Comparison of ENCODE assay signal across 12 mouse cellular contexts in the genomic region with DNA sequence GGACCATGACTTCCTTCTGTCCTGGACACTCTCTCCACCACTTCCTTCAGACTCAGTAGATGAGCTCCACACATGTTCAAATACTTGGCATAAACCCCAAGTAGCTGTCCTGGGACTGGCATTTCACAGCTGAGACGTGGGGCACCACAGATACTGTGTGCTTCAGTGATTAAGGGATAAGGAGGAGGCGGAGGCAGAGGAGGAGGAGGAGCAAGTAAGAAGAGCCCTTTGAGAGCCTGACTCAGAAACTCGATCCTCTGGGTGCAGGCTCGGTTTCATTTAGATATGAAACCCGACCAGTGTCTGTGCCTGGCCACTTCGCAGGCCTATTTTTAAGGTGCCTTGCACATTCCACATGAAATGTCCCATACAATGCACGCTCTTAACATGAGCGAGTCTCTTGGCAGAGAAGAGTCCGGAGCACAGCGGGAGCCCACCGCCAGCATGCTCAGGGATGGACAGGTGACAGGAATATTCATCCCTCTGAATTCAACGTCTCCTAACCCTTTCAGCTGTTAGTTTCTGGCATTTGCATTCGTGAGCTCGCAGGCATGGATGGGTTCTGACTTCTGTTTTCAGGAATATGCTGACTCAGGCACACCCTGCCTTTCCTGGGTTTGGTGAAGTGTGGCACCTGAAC.
DNase-seq lines count a peak whose midpoint lies in the region; ATAC-seq lines count a peak whose summit lies in the region.
"Had no signal": no experiment of that assay in that cellular context is flagged by ENCODE, and none has a peak within 500 bp of the region (broad histone marks: within the 10 kb centered on the region; RNA-seq: fewer than 3 reads in every experiment).

No protein-coding gene starts in this region.

- H3K4me1 ChIP-seq in forebrain, embryonic 16.5 days (replicated peaks; ENCODE audit: control insufficient read depth, insufficient read depth, low read length), result 0 out of 2 replicates have a peak, but pooled peaks cover 3% of the 10 kb centered on the region
- H3K4me1 ChIP-seq in forebrain, embryonic 15.5 days, result peaks cover 8% of the 10 kb centered on the region
- H3K4me1 ChIP-seq in embryonic facial prominence, embryonic 10.5 days, result peaks cover 25% of the 10 kb centered on the region
- H3K4me1 ChIP-seq: liver, embryonic 15.5 days had no signal

- no peak overlapping the region for H3K9ac ChIP-seq in forebrain, embryonic 16.5 days (replicated peaks; ENCODE audit: low read depth, low read length)
- no peak overlapping the region for H3K9ac ChIP-seq in forebrain, embryonic 15.5 days (replicated peaks)
- H3K9ac ChIP-seq: liver, embryonic 15.5 days; neural tube, embryonic 13.5 days had no signal

- peaks cover 4% of the 10 kb centered on the region; the same call in 1 of the 2 replicates for H3K36me3 ChIP-seq in forebrain, embryonic 16.5 days (ENCODE audit: control insufficient read depth, insufficient read depth)
- peaks cover 5% of the 10 kb centered on the region; the same call in 1 of the 2 replicates for H3K36me3 ChIP-seq in forebrain, embryonic 15.5 days
- peaks cover 57% of the 10 kb centered on the region for H3K36me3 ChIP-seq in embryonic facial prominence, embryonic 10.5 days (replicated peaks)
- H3K36me3 ChIP-seq: liver, embryonic 15.5 days had no signal

- no peaks in the 10 kb centered on the region for H3K27me3 ChIP-seq in forebrain, embryonic 16.5 days (replicated peaks; ENCODE audit: control insufficient read depth, insufficient read depth, low read length)
- H3K27me3 ChIP-seq in forebrain, embryonic 15.5 days, result no peaks in the 10 kb centered on the region
- H3K27me3 ChIP-seq in embryonic facial prominence, embryonic 10.5 days (replicated peaks; ENCODE audit: low read depth, poor library complexity, severe bottlenecking), result no peaks in the 10 kb centered on the region
- H3K27me3 ChIP-seq: liver, embryonic 15.5 days; neural tube, embryonic 13.5 days had no signal

- peak; percentile 28; the same call in 1 of the 2 replicates for ATAC-seq in forebrain, embryonic 16.5 days
- ATAC-seq in forebrain, embryonic 15.5 days (replicated peaks), result no peak

- no peak overlapping the region for H3K4me3 ChIP-seq in forebrain, embryonic 16.5 days (replicated peaks; ENCODE audit: low read length)
- H3K4me3 ChIP-seq in forebrain, embryonic 15.5 days, result no peak overlapping the region
- H3K4me3 ChIP-seq in embryonic facial prominence, embryonic 10.5 days, result no peak overlapping the region
- H3K4me3 ChIP-seq: liver, embryonic 15.5 days; neural tube, embryonic 13.5 days had no signal

- intact Hi-C loops in left cerebral cortex, postnatal 4 days (cut with DNase I), result no loop called here

- DNase-seq in left cerebral cortex, postnatal 4 days, result peak; percentile 34
- no peak for DNase-seq in left cerebral cortex, adult 8-10 months (ENCODE audit: low spot score in 2 of 2)
- no peak for DNase-seq in embryonic facial prominence, embryonic 10.5 days (ENCODE audit: low spot score)
- peak; percentile 23 for DNase-seq in mesoderm, embryonic 11.5 days (ENCODE audit: low read depth, low spot score)
- no peak for DNase-seq in natural killer cell, adult 2 months (ENCODE audit: low spot score in 2 of 2)
- DNase-seq in adrenal gland, adult 18-20 months (ENCODE audit: low spot score in 2 of 2), result no peak
- DNase-seq: heart, adult 11 months; kidney, postnatal 4 days had no signal

- H3K4me2 ChIP-seq in forebrain, embryonic 16.5 days (ENCODE audit: low read length), result no peak overlapping the region
- no peak overlapping the region for H3K4me2 ChIP-seq in forebrain, embryonic 15.5 days (replicated peaks)
- H3K4me2 ChIP-seq: liver, embryonic 15.5 days; neural tube, embryonic 13.5 days had no signal

- no peak overlapping the region for H3K27ac ChIP-seq in forebrain, embryonic 16.5 days (ENCODE audit: low read length)
- H3K27ac ChIP-seq in forebrain, embryonic 15.5 days (replicated peaks), result no peak overlapping the region
- 0 out of 2 replicates have a peak overlapping the region, but pooled peaks have one; percentile 6 for H3K27ac ChIP-seq in embryonic facial prominence, embryonic 10.5 days (replicated peaks)
- H3K27ac ChIP-seq: liver, embryonic 15.5 days; neural tube, embryonic 13.5 days had no signal

- H3K9me3 ChIP-seq in forebrain, embryonic 16.5 days (ENCODE audit: control insufficient read depth, low read length), result no peaks in the 10 kb centered on the region
- no peaks in the 10 kb centered on the region for H3K9me3 ChIP-seq in forebrain, embryonic 15.5 days
- H3K9me3 ChIP-seq in embryonic facial prominence, embryonic 10.5 days, result no peaks in the 10 kb centered on the region
- H3K9me3 ChIP-seq: liver, embryonic 15.5 days; neural tube, embryonic 13.5 days had no signal

- WGBS in forebrain, embryonic 16.5 days, result 35% methylated on average over 14 of the region's 14 CpGs
- WGBS in forebrain, embryonic 15.5 days, result 34% methylated on average over 14 of the region's 14 CpGs
- 55% methylated on average over 14 of the region's 14 CpGs for WGBS in embryonic facial prominence, embryonic 10.5 days

Comparison
In these comparisons a context has a peak if more than half of its experiments do, and no peak if none do; other contexts are left out.
1. DNase-seq: peak in left cerebral cortex, postnatal 4 days (single experiment) and mesoderm, embryonic 11.5 days (single experiment); none in left cerebral cortex, adult 8-10 months (0 of 2), embryonic facial prominence, embryonic 10.5 days (single experiment), natural killer cell, adult 2 months (0 of 2) and adrenal gland, adult 18-20 months (0 of 2).